Mouse (Mus musculus) cerebellum, adult 8-10 months (tissue): ENCODE results near the gene Gm3604.
"Not testable (repeated sequence)": the region's sequence is repeated elsewhere in the genome, so short reads cannot be mapped to it uniquely, and the experiment has no call there.

Experiments used
- DNase-seq: peaks from one replicate; pipeline ENCODE4 v3.0.0; 2022

Gene Gm3604

DNA sequence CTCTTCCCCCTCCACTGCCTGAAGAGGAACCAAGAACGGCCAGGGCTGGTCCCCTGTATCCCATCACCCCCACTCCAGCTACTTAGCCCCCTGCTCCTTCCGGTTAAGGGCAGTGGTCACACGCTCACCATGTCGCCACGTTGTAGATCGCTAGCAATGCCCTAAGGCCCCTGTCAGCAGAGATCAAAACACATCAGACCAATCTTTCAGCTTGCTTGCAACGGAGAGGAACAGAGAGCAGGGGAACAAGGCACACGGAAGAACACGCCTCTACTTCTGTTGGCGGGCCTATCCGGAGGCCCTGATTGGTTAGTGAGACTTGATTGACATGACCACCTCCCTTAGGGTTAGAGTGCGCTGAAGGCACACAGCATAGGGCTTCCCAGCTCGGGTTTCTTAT is at the start of gene Gm3604:
Gm3604 (minus strand) TSS at position 226 of the 400 bp plus-strand sequence.
- peak; percentile 3 for DNase-seq

DNA sequence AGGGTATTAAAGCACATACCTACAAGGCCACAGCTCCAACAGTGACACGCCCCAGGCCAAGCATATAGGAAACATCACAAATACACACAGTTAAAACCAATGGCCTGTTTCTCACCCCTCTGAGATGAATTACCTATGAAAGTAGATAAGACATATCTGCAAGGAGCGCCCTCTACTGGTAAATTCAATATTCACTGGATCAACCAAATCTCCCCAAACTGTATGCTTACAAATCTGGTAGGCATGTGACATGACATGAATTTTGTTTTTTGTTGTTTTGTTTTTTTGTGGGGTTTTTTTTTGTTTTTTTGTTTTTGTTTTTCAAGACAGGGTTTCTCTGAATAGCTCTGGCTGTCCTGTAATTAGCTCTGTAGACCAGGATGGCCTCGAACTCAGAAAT is 16.2 kb upstream of the Gm3604 start:
- not testable (repeated sequence) for DNase-seq

- not testable (repeated sequence) for DNase-seq
These were observed 7.2 kb upstream of the Gm3604 start for GRCm38 (mm10) chr13:62390076-62390620.

- no peak for DNase-seq
These were observed 51.2 kb downstream of the Gm3604 start for GRCm38 (mm10) chr13:62331786-62332185.

DNA sequence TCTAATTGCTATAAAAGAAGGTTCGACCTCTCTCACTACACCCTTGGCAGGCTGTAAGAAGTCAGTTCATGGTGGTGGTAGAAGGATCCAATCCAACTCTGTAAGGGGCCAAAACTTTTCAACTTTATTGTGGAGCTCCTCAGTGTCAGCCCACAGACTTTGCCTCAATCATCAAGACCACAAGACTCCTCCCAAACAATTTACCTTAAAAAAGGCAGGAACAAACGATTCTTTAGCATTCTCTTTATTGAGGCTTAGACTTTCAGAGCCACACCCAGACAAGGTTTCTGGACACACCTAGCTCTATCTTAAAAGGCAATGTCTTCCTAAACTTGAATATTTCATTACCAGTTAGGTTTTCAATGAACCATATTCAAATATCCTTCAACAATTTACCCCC is 51.6 kb downstream of the Gm3604 start:
- DNase-seq = no peak
